Mouse (Mus musculus): ENCODE measurements at regions not wholly inside any gene's neighbourhood (a gene's known extent, or its start where the extent isn't known, plus 50 kb on each side); places are given as distances from the start of the nearest gene placed in this dataset.

DNA sequence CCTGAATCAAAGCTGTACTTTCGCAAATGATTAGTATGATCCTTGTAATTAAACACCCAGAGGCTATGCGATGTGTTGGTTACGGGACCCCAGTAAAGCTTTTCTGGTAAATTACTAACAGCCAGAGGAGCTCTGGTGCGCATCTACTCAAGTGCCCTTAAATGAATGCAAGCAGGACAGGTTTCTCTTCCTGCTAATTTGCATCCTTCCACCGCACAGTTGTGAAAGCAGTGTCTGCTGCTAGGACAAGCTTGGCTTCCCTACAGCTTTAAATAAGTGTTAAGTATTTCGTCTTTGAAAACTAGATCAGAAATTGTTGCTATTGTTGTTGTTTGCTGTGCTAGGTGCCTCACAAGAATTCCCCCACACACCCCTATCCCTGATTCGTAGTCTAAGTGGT is 62.4 kb upstream of the Supt20 start:
- TF ChIP-seq POLR2A (IDR thresholded peaks at IDR 0.05; ENCODE audit: low read depth, low read length) (no peak), CTCF (IDR thresholded peaks at IDR 0.05; ENCODE audit: borderline replicate concordance, insufficient read depth, low read length) (no peak)

Data from embryonic fibroblast, embryonic 13.5 days (primary cell).